Mouse (Mus musculus) stomach, postnatal 0 days (tissue): ENCODE measurements around the gene Parva. TPM values are rescaled to one million over a fixed set of nuclear protein-coding genes. Genes with fewer than 3 reads are reported as not detected.
A peak's percentile ranks its signal among the peaks of the same experiment; 100 is the strongest.

ENCODE experiments used
- ATAC-seq: fragments of 200-750 bp; cut with Nextera tagmentation; 2 replicates; pipeline ENCODE4 v1.8.0; 2017; ENCODE audit not compliant: low FRiP score, low TSS enrichment
- DNase-seq: peaks from one replicate; pipeline ENCODE4 v3.0.0-alpha.2; 2016; ENCODE audit warnings: low spot score
- H3K27ac ChIP-seq: fragments of 300-500 bp; sonication (generic); replicated peaks from 2 replicates; pipeline ENCODE4 v1.5.1; 2014; ENCODE audit warnings: mild to moderate bottlenecking, control low read depth
- H3K27me3 ChIP-seq: fragments of 300-500 bp; sonication (generic); 2 replicates; pipeline ENCODE4 v1.6.1; 2014; ENCODE audit warnings: low read length; ENCODE audit not compliant: control insufficient read depth, insufficient read depth
- H3K36me3 ChIP-seq: fragments of 300-500 bp; sonication (generic); 2 replicates; pipeline ENCODE4 v1.6.1; 2014; ENCODE audit warnings: low read length, mixed read lengths; ENCODE audit not compliant: control insufficient read depth, insufficient read depth
- H3K4me1 ChIP-seq: fragments of 300-500 bp; sonication (generic); replicated peaks from 2 replicates; pipeline ENCODE4 v1.6.1; 2014; ENCODE audit warnings: antibody characterized with exemption; ENCODE audit not compliant: control insufficient read depth, insufficient read depth
- H3K4me2 ChIP-seq: fragments of 300-500 bp; sonication (generic); replicated peaks from 2 replicates; pipeline ENCODE4 v1.6.1; 2014; ENCODE audit warnings: low read depth, mild to moderate bottlenecking, control low read depth, moderate library complexity
- H3K4me3 ChIP-seq: fragments of 300-500 bp; sonication (generic); 2 replicates; pipeline ENCODE4 v1.5.1; 2014; ENCODE audit warnings: low read depth, low read length, control low read depth
- H3K9ac ChIP-seq: fragments of 300-500 bp; sonication (generic); 2 replicates; pipeline ENCODE4 v1.6.1; 2014; ENCODE audit warnings: mild to moderate bottlenecking, low read length, control low read depth, mixed read lengths
- H3K9me3 ChIP-seq: fragments of 300-500 bp; sonication (generic); 2 replicates; pipeline ENCODE4 v1.6.1; 2016; ENCODE audit warnings: low read length; ENCODE audit not compliant: control insufficient read depth
- CTCF ChIP-seq: IDR thresholded peaks from 2 replicates; pipeline ENCODE4 v1.5.1; 2016; ENCODE audit warnings: antibody characterized with exemption, low read depth, mild to moderate bottlenecking, moderate library complexity
- EP300 ChIP-seq: optimal IDR thresholded peaks from 2 replicates; pipeline ENCODE3; 2016; ENCODE audit warnings: antibody characterized with exemption
- WGBS: fragments of 180-500 bp; shearing (Covaris S2); extraction: QIAGEN DNeasy Blood & Tissue Kit; methylation state at CpG from one replicate; pipeline ENCODE4 v1.1.7; 2014; 5-methylcytosine and 5-hydroxymethylcytosine counted together
- polyA plus RNA-seq: library from polyadenylated mRNA; unstranded; fragments of >200 nt; fragmentation: Nextera tagmentation; extraction: Ambion mirVana; gene quantifications from 2 replicates; pipeline ENCODE4 v1.2.1, GENCODE M21; 2015

The Parva gene
- polyA plus RNA-seq, 1 experiment from 2014 or later, result 72.3 TPM

DNA sequence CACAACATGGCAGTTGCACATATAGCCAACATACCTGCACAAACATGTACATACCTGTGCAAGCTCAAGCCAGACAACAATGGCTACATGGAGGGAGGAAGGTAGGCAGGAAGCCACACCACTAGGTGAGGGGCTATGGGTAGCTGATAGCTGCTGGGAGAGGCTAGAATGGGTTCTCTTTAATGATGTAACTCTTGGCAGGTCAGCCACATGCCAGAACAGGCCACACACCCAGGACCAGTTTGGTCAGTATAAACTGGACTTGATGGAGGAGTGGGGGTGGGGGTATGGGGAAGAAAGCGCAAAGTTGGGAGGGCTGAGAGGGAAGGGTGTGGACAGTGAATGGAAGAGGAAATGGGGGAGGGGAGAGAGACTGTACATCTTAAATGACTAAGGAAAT, 53.7 kb downstream of the Parva start:
- Histone ChIP-seq H3K9ac (no peak overlapping the region), H3K4me1 (peaks cover 4% of the 10 kb centered on the region; the same call in 1 of the 2 replicates), H3K4me2 (no peak overlapping the region), H3K9me3 (no peaks in the 10 kb centered on the region), H3K27ac (no peak overlapping the region), H3K4me3 (no peak overlapping the region), H3K27me3 (no peaks in the 10 kb centered on the region), H3K36me3 (no peaks in the 10 kb centered on the region)
- peak; percentile 87 for ATAC-seq
- no peak for TF ChIP-seq EP300
- no peak for TF ChIP-seq CTCF
- DNase-seq, result no peak
- 44% methylated on average over 1 of the region's 1 CpGs for WGBS

GRCm38 (mm10) chr7:112482572-112482971, 55.3 kb downstream of the Parva start:
- TF ChIP-seq EP300 (no peak), CTCF (no peak)
- no peaks in the 10 kb centered on the region for H3K27me3 ChIP-seq
- H3K4me3 ChIP-seq, result no peak overlapping the region
- ATAC-seq (no peak), DNase-seq (no peak)
- no peak overlapping the region for H3K9ac ChIP-seq
- no peaks in the 10 kb centered on the region for H3K36me3 ChIP-seq
- 92% methylated on average over 7 of the region's 7 CpGs for WGBS
- H3K4me2 ChIP-seq, result no peak overlapping the region
- no peaks in the 10 kb centered on the region for H3K9me3 ChIP-seq
- H3K4me1 ChIP-seq, result peaks cover 4% of the 10 kb centered on the region; the same call in 1 of the 2 replicates
- H3K27ac ChIP-seq, result peak overlapping the region; percentile 70; the same call in 1 of the 2 replicates

GRCm38 (mm10) chr7:112483382-112483781, 56.1 kb downstream of the Parva start:
- no peak for TF ChIP-seq EP300
- no peak for TF ChIP-seq CTCF
- Histone ChIP-seq H3K36me3 (no peaks in the 10 kb centered on the region), H3K4me3 (no peak overlapping the region), H3K9me3 (no peaks in the 10 kb centered on the region), H3K27me3 (no peaks in the 10 kb centered on the region), H3K4me1 (peaks cover 4% of the 10 kb centered on the region; the same call in 1 of the 2 replicates), H3K27ac (no peak overlapping the region), H3K9ac (no peak overlapping the region), H3K4me2 (no peak overlapping the region)
- WGBS, result 44% methylated on average over 2 of the region's 2 CpGs
- ATAC-seq, result no peak
- DNase-seq, result no peak

DNA sequence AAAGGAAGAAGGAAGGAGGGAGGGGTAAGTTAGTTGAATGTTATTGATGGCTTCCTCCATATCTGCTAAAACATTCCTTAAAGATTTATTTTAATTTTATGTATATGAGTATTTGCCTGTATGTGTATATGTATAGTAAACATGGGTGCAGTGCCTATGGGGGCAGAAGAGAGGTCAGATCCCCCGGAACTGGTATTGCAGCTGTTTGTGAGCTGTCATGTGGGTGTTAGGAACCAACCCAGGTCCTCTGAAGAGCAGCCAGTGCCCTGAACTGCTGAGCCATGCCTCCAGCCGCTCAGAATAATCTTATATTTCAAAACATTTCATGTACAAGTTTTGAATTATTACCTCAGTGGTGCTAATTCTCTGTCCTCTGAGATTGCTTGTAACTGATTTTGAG, 63.5 kb downstream of the Parva start:
- no peak for TF ChIP-seq EP300
- no peak for TF ChIP-seq CTCF
- H3K27ac ChIP-seq, result no peak overlapping the region; the same call in 1 of the 2 replicates
- DNase-seq (no peak), ATAC-seq (no peak)
- H3K4me3 ChIP-seq, result no peak overlapping the region
- H3K36me3 ChIP-seq, result no peaks in the 10 kb centered on the region
- H3K4me1 ChIP-seq, result peaks cover 5% of the 10 kb centered on the region; the same call in 1 of the 2 replicates
- H3K9me3 ChIP-seq, result no peaks in the 10 kb centered on the region
- 14% methylated on average over 2 of the region's 2 CpGs for WGBS
- no peak overlapping the region for H3K4me2 ChIP-seq
- no peaks in the 10 kb centered on the region for H3K27me3 ChIP-seq
- no peak overlapping the region for H3K9ac ChIP-seq

DNA sequence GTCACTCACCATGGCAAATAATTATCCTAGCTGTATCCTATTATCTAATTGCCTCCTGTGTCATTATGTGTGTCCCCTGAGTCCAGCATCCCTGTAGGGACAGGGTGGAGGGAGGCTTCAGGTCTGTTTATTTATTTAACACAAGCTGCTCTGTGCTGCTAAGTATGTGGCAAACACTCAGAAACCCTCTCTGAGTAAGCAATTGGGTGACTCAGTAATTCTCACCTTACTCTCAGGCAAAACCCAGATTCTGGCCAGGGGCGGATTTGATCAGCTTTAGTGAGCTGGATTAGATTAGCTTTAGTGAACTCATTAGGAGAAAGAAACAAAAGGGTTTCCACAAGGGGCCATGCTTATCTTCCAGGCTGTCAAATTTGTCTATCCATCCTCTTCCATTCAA, 64.4 kb downstream of the Parva start:
- Histone ChIP-seq H3K27ac (peak overlapping the region; percentile 13), H3K27me3 (no peaks in the 10 kb centered on the region)

DNA sequence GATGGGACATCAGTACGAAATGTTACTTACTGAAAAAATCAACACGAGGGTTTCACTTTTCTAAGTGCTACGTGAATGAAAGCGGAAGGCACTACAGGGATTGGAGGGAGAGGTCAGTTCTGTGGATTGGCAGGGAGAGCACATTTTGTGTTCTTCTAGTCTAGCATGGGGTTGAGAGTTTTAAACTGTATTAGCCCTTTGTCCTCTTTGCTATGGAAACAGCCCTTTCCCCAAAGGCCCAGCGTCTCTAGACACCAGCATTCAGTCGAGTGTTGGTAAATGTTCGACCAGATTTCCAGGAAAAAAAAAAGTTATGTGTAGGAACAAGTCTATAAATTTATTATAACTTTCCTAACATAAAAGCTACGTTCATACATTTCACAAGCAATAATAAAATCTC, 68.6 kb downstream of the Parva start:
- Histone ChIP-seq H3K4me3 (no peak overlapping the region), H3K4me1 (peaks cover 27% of the 10 kb centered on the region), H3K4me2 (no peak overlapping the region), H3K27me3 (no peaks in the 10 kb centered on the region), H3K36me3 (no peaks in the 10 kb centered on the region), H3K9ac (no peak overlapping the region), H3K27ac (peak overlapping the region; percentile 83), H3K9me3 (no peaks in the 10 kb centered on the region)
- ATAC-seq (no peak), DNase-seq (no peak)
- TF ChIP-seq EP300 (no peak), CTCF (no peak)
- 35% methylated on average over 8 of the region's 8 CpGs for WGBS

More for the DNA sequence above, 64.4 kb downstream of the Parva start:
- Histone ChIP-seq H3K9me3 (no peaks in the 10 kb centered on the region), H3K4me3 (no peak overlapping the region), H3K4me1 (peaks cover 6% of the 10 kb centered on the region; the same call in 1 of the 2 replicates), H3K36me3 (no peaks in the 10 kb centered on the region), H3K4me2 (no peak overlapping the region), H3K9ac (no peak overlapping the region)
- DNase-seq (peak; percentile 45), ATAC-seq (peak; percentile 89)
- 27% methylated on average over 1 of the region's 1 CpGs for WGBS
- TF ChIP-seq CTCF, result no peak
- TF ChIP-seq EP300, result no peak
